Mouse (Mus musculus) gastrocnemius, postnatal 10 days (tissue): ENCODE results near the gene Klhl3. TPM values are rescaled to one million over a fixed set of nuclear protein-coding genes. Genes with fewer than 3 reads are reported as not detected.

Experiments used
- DNase-seq: peaks from one replicate; pipeline ENCODE4 v3.0.0; 2021; ENCODE audit warnings: mixed read lengths
- total RNA-seq, 2 experiments: library from RNA; stranded (reverse); gene quantifications; 2 replicates each; pipeline ENCODE4 v1.2.3; 2021

Gene Klhl3
- total RNA-seq, 2 experiments from 2014 or later = 1.4 TPM

- DNase-seq = no peak
Measured at GRCm38 (mm10) chr13:58124989-58125388, 11.6 kb upstream of the Klhl3 start.

DNA sequence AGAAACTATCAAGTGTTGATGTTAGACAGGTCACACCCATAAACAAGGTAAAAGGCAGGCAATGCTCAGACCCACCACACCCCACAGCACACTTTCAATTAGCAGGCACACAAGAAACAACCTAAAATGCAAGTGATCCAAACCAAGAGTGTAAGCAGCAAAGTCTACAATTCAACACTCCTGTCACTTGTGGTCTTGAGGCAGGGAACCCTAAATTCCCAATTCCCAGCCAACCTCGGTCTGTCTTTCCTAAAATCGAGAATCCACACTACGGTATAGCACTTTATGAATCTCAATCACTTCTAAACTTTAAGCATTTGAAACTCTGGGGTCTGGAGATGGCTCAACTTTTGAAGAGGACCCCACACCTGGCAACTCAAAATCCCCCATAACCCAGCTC, 10.9 kb upstream of the Klhl3 start:
- no peak for DNase-seq

DNA sequence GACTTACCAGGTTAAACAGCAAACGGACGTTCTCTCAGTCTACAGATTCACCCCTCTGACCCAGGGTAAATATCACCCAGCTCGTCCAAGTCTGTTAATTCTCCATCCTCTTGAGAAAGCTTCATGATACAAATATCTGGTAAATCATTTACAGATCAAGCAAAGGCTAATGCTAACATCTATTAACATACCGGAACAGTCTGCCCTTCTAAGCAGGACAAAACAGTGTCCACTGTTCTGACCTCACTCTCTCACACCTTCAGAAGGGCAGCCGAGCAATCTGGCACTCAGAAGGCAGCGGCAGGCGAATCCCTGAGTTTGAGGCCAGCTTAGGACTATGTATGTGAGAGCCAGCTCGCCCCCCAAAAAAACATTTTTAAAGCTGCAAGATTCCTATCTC, 10.0 kb upstream of the Klhl3 start:
- DNase-seq = no peak

GRCm38 (mm10) chr13:58122786-58123297, 9.4 kb upstream of the Klhl3 start:
- no peak for DNase-seq

- peak; percentile 84 for DNase-seq
Measured at GRCm38 (mm10) chr13:58117318-58118017, 4.1 kb upstream of the Klhl3 start.

- no peak for DNase-seq
Measured at GRCm38 (mm10) chr13:58116801-58117200, 3.4 kb upstream of the Klhl3 start.

DNA sequence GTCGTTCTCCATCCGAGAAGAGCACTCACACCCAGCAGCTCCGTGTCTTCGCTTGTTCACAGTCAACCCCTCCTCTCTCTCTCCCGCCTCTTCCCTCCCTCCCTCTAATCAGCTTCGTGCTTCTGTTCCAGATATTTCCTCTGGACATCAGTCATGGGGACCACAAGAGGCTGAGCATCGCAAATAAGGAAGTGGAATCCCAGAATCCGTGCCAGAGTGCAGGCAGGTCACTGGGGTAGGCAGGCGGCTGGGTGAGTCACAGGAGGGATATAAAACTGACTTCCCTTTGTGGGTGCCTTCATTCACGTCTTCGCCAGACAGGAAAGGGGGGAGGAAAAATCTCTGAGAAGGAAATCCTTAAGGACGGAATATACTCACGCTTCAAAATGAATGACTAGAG, 1.8 kb upstream of the Klhl3 start:
- DNase-seq = no peak

DNA sequence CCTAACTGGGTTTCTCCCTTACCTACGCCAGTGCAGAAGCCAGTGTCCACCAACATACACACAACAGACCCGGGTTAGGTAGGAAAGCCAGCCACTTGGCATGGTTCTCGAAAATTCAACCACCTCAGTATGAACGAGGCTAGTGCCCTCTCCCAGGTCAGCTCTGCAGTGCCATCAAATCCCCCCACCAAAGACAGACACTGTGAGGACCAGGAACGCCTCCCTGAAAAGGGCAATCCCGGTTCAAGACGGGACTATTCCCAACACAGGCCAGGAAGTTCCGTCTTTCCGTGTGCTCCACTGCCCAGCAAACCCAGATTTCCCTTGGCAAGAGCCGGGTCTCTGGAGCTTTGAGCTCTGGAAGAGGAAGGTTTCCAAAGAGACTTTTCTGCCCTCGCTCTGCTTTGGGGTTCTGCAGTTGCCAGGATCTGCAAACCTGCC, 771 bp downstream of the Klhl3 start:
- no peak for DNase-seq

DNA sequence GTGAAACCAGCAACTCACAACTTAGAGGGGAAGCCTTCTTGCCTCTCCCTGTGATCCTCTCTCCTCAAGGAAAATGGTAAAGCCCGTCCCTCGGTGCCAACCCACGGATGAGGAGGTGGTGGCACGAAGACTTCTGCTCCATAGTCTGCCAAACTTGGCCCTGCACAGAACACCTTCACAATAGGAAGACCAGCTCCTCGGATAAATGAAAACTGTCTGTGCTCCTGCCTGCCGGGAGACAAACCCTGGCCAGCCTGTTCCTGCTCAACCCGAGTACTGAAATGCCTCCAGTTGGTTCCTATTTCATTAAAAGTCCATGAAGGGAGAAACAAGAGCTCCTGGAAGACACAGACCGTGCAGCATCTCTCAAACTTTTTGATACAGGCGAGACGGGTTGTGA, 1.2 kb downstream of the Klhl3 start:
- DNase-seq = no peak

DNA sequence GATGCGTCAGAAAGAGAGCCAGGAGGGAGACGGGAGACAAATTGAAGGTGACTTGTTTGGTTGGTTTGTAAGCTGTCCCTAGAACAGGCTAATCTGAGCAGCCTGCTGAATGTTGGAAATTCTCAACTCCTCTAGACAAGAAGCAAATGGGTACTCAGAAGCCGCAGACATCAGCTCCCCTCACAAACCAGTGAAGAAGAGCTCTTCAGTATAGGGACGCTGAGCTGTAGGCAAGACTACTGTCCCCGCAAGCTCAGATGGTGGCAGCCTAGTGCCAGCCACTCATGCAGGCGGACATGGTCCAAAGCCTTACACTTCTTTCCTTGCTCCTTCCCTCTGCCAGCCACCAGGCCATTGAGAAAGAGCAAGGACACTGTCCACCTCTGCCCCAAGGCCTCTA, 2.1 kb downstream of the Klhl3 start:
- DNase-seq = no peak

DNA sequence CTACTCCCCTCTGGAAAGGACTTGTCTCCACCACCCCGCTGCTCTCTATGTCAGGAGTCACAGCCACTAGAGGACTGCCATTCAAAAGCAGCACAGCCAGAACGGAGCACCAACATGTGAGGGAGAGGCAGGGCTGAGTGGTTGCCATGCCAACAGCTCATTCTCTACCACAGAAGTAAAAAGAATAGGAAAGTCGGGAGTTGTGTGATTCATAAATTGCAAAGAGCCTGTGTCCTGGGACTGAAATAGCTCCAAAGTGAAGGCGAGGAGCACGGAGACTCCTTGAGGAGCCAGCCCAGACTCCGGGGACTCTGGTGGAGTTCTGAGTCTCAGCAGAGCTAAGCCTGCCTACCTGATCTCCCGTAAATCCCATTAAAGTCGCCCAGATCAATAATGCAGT, 22.7 kb downstream of the Klhl3 start:
- no peak for DNase-seq

GRCm38 (mm10) chr13:58084396-58084795, 29.0 kb downstream of the Klhl3 start:
- DNase-seq = no peak

- no peak for DNase-seq
Measured at GRCm38 (mm10) chr13:58083521-58083920, 29.9 kb downstream of the Klhl3 start.

- no peak for DNase-seq
Measured at GRCm38 (mm10) chr13:58083048-58083447, 30.3 kb downstream of the Klhl3 start.

DNA sequence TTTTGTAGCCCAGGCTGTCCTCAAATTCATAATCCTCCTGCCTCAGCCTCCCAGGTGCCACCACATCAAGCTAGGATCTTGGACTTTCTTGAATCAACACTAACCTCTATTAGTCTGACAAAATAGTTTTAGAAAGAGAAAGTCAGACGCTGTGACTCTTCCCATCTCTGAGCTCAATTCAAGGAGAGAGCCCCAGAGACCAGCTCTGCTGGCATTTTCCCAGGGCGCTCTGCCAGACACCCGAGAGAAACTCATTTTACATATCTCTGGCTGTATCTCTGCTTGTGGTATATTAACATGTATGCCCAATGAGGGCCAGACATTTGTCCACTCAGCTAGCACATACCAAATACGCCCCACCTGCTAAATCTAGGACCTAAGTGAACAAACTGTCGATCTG, 35.0 kb downstream of the Klhl3 start:
- no peak for DNase-seq

DNA sequence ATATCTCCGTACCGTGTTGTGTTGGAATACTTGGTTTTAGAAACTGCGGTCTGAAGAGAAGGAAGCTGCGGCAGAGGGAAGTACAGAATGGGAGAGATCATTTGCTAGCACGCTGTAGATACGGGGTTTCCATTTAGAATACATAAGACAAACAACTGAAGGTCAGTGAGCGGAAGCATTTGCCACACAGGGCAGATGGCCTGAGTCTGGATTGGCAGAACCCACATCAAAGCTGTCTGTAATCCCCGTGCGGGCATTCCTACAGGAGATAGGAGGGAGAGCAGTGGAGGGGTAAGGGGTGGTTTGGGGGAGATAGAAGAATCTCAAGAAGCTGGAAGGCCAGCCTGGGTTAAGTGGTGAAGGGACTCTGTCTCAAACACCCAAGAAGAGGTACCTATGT, 38.5 kb downstream of the Klhl3 start:
- no peak for DNase-seq

DNA sequence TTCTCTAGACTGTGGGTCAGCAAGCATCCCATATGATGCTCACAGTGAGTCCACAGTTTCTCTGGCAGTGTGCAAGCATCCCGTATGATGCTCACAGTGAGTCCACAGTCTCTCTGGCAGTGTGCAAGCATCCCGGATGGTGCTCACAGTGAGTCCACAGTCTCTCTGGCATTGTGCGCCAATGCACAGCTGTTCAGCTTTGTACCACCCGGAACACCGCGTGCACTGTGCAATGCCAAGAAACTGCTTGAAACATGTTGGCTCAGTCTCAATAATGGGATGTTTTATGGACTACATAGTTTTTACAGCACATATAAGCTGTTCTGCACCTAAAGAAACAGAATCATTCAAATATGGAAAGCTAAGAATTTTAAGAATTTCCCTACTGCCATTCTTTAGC, 38.9 kb downstream of the Klhl3 start:
- DNase-seq = no peak

DNA sequence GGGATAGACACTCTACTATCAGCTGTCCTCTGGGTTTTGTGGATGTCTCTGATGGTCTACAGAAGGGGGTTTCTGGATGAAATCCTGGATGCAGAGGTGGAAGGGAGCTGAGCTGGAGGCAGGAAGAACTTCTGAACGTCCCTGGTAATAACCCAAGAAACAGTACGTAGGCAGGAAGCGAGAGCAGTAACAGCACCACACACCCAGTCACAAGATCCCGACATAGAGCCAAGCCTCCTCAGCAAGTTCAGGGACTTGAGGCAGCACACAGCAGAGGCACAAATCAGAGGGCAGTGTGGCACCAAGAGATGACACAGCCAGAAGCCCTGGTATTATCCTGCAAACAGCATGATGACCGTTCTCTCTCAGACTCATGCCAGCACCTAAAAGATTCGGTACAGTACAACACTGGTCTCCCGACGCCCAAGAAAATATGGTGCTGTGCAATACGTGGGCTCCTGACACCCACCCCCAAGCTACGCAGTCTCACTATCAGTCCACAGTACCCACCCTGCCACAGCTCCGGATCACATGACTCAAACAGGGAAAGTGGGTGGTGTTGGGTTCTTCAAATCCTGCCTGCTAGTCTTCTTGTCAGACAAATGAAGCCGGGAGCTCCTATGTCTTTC, 40.0 kb downstream of the Klhl3 start:
- DNase-seq = no peak

- no peak for DNase-seq
Measured at GRCm38 (mm10) chr13:58071209-58071608, 42.2 kb downstream of the Klhl3 start.

- DNase-seq = no peak
Measured at GRCm38 (mm10) chr13:58070504-58070903, 42.9 kb downstream of the Klhl3 start.

DNA sequence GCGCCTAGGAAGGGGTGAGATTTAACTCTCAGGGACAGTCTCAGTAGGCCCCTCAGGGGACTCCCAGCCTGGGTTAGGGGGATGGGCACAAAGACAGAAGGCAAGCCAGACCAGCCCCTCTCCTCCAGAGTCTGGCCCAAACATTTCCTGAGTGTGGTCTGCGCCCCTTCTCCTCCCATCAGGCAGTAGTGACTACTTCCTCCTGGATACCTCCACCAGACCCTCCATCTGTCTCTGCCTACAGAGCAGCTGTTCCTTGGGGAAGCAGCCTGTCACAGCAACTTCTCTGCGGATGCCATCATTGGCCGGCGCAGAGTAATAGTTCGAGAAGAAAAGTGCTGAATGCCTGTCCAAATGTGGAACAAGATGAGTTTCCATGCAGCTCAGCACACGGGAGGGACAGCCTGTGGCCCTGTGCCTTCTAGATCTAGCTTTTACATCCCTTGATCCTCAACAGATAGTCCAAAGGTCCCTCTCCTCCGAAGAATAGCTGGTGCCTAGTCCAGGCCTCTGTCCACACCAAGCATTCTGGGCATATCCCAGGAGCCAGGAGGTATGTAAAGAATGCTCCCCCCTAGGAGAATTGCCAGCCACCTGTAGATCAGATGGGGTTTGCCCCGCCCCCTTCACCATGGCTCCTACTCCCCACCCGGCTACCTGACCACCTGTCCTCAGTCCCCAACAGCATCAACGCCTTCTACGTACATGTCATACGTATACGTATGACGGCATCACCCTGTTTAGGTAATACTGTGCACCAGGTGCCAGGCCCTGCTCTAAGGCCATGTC, 44.8 kb downstream of the Klhl3 start:
- no peak for DNase-seq

- peak; percentile 42 for DNase-seq
Measured at GRCm38 (mm10) chr13:58067540-58068103, 45.8 kb downstream of the Klhl3 start.
